Mouse (Mus musculus) embryo, embryonic 11.5 days (tissue): ENCODE results near the gene Dapp1.
"Not testable (repeated sequence)": the region's sequence is repeated elsewhere in the genome, so short reads cannot be mapped to it uniquely, and the experiment has no call there.

Source experiments
- DNase-seq: peaks from one replicate; pipeline ENCODE4 v3.0.0-alpha.2; 2012; ENCODE audit warnings: low read depth, low spot score

Gene Dapp1

DNA sequence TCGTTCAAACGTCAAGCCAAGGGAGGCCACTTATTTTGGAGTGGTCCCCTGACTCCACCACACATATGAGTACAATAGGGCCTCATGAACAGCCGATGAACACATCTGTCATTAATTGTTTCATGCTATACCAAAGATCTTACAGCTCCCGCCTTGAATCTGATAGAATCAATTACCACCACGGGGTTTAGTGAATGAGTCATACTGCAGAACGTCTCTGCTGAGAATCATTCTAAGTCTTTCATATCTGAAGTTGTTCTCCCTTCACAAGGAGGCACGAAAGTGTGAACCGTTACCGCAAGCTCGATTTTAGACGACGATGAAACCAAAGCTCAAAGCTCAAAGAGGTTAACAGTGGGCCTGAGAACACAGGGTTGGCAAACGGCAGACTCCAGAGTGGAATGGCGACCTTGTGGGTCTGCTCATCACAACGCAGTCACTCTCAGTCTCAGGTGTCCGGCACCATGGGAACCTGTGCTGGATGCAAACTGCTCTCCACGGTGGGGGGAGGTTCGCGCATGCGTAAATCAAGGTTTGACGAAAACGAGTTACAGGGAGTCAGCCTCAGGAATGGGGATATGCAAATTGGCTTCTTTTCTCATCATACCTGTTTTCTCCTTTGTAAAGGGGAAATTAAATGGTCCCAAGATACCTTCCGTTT lies 27.0 kb downstream of the Dapp1 start:
- DNase-seq: no peak

DNA sequence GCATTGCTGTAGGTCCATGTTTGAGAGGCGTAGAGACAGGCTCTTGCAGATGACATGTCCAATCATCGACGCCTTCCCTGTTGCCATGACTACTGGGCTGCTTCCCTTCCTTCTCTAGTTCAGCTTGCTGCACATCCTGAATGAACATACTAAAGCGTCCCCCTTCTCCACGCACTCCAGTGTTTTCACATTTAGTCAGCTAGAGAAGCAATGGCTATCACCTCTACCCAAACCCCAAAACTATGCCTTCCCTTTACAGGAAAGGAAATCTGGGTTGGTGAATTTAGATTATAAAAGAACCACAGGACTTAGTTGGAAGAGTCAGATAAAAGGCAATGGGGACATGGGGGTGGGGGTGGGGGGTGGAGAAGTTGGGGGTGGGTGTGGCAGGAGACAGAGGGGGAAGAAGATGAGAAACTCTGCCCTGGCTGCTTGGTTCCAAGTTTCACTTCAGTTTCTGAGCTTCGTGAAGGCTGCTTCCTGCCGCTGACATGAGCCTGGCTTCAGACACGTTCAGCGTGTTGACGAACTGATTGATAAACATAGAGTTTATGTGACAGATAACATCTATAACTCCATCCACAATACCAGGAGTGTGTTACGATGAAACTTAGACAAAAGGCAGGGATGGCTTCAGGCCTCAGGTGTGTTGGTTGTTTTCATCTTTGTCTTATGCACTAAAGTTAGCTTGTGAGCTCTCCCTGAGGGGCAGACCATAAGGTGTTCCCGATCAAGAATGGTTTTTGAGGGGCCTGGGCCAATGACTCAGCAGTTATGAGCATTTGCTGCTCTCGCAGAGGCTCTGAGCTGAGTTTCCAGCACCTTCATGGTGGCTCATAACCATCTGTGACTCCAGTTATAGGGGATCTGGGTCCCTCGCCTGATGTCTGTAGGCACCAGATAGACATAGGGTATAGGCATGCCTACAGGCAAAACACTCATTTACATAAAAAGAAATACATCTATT lies 28.1 kb downstream of the Dapp1 start:
- DNase-seq: peak; percentile 36

DNA sequence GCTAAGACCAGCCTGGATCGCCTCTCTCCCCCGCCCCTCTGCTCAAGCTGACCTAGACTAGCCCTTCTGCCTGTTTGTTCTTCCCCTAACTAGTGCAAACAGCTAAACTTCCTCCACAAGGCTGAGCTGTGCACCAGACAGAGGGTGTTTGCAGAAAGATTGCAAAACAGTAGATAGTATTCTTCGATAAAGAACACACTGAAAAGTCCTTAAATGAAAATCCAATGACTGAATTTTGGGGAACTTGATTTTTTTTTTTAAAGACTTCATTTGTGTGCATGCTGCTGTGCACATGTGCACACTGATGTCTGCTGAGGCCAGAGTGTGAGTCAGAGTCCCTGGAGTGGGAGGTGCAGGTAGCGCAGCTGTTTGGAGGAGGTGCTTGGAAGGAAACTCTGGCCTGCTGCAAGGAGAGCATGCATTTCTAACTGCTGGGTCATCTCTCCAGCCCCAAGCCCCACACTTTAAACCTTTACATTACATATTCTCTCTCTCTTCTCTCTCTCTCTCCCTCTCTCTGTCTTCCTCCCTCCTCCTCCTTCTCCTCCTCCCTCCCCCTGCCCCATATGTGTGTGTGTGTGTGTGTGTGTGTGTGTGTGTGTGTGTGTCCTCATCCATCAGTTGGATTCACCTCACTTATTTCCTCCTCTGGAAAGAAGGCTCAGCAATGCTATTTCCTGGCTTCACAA lies 29.0 kb downstream of the Dapp1 start:
- no peak for DNase-seq

DNA sequence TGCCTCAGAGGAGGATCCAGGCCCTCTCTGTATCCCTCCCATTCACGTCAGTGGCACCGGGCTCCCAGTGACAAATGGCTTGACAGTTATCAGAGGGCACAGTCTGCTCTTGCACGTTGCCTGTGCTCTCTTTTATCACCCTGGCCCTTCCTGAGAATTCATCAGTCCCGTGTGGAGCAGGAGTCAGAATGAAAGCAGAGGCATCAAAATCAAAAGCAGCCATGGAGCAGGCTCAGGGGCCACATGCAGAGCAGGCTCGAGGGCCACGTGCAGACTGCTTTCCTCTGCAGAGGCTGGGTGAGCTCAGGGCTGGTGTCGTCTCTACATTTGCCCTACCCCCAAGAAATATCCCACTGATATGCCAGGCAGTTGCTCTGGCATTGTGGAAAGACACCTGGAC lies 29.5 kb downstream of the Dapp1 start:
- no peak for DNase-seq

DNA sequence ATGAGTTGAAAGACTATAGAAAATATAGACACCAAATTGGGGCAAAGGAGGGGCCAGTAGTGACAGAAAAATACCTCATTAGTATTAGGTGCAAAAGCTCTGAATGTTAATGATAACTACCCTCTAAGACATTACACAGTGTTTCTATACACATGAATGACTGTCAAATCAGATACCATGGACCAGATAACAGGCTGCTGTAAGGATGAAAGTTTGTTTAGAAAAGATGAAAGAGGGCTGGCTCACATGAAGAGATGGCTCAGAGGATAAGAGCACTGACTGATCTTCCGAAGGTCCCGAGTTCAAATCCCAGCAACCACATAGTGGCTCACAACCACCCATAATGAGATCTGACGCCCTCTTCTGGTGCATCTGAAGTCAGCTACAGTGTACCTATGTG lies 30.0 kb downstream of the Dapp1 start:
- DNase-seq: not testable (repeated sequence)

DNA sequence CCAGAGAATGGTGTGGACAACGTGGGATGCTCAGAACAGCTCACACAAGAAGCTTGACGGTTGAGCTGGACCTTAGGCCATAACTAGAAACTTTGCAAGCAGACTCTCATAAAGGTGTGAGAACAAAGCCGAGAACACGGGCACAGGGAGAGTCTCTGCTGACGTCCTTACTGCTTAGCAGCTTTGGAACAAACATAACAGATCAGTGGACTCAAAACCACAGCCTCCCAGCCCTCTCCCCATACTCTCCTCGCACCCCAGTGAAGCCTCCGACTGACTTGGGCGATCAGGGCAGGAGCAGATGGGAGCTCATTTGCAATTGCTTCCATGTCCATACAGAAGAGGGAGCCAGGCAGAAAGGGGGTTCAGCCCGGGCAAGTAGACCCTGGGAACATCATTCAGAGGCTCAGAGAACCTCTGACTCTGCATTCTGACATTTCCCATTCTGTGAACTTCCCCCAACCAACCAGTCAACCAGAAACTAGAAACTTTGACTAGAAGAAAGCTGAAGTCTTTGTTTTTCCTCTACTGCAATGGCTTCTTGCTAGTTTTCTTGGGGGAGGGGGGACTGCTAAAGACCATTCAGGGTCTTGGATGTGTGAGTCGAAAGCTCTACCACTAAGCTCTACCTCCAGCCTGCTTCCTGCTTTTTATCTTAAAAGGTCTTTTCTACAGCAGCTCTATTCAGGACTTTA lies 31.0 kb downstream of the Dapp1 start:
- DNase-seq: no peak

DNA sequence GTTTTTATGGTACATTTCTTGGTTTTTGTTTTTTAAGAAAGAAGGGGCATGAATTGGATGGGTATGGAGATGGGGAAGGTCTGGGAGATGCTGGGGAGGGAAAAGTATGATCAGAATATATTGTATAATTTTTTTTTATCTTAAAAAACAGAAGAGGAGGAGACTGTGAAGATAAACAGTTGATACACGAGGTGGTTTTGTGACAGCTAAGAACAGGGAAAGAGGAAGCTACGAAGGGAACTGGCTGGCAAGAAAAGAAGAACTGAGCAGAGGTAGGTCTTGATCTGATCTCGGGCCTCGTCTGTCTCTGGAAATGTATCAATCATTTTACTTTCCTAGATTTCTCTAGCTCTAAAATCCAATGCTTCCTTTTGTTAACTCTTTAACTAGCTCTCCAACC lies 33.8 kb downstream of the Dapp1 start:
- DNase-seq: no peak

DNA sequence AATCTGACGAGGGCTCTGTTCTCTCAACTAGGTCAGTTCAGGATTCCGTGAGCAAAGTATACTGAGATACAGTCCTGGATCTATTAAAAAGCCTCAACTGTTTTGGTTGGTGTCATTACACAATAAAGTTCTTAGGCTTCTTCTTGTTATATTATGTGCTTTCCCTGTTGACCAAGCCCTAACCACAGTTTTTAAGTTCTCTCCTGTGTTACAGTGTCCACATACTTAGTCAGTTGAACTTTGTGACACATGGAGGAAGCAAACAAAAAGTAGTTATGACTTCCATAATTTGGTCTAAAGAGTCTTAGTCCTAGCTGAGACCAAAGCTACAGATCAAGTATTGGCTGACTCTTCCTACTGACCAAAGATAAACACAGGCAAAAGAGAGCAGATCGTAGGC lies 34.5 kb downstream of the Dapp1 start:
- no peak for DNase-seq

DNA sequence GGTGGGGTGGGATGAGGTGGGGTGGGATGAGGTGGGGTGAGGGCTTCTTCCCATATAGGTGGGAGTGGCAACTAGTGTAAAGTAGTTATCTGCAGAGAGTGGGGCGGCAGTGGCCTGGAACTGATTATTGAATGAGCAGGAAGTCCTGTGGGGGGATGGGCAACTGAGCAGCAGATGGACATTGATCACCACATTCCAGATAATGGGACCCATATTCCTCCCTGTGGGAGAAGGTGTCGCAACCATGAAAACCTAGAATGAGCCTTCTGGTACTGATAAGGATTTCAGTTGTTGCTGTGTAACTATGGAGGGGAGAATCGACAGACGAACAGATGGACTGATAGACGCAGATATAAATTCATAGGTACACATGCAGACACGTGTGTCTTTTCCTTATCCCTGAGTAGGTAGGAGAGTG lies 37.6 kb downstream of the Dapp1 start:
- DNase-seq: no peak

DNA sequence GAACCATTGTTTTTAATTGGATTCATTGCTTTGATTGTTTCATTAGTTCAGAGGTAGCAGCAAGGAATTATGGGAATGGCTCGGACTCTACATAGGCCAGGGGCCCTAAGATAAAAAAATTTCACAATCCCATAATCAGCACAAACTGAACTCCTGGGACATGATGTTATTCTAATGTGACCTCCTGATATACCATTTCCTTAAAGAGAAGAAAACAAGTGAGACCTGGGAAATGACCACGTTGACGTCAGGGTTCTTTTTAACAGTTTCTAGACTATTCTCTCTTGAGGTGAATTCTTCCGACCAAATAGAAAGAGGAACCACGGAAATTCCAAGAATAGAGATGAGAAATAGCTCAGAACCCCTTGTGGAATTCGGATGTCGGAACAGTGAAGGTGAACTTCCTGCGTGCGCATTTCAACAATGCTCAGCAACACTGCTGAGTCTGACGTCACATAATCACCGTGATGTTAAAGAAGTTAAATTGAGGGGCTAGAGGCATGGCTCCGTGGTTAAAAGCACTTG lies 39.2 kb downstream of the Dapp1 start:
- no peak for DNase-seq

DNA sequence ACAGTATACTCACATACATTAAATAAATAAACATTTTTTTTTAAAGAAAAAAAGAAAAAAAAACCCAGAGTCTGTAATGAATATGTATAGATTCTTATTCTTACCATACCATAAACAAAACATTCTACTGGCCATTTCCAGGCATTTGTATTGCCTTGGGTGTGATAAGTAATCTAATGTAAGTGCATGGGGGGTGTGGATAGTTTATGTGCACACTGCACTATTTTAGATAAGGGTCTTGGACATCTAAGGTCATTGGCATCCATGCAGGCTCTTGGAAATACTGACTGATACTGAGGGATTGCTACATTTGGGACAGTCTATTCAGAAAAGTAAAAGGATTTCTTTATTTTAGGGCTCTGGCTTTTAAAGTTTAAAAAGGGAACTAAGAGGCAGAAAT lies 39.8 kb downstream of the Dapp1 start:
- no peak for DNase-seq

DNA sequence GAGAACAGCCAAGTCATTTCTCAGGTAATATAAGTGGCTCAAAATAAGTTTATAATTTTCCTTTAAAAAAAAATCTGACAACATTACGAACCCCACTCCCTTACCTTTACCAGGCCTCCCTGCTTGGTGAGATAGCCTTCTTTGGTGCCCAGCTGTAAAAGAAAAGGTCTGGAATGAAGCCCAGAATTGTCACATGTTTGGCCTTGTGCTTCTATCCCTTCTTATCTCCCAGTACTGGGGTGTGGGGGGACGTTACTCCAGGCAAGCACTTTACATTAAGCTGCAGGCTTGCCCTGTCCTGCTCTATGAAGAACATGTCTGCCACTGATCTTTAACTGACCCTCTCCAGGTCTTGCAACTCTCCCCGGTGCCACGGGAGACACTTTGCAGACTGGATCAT lies 40.6 kb downstream of the Dapp1 start:
- no peak for DNase-seq

DNA sequence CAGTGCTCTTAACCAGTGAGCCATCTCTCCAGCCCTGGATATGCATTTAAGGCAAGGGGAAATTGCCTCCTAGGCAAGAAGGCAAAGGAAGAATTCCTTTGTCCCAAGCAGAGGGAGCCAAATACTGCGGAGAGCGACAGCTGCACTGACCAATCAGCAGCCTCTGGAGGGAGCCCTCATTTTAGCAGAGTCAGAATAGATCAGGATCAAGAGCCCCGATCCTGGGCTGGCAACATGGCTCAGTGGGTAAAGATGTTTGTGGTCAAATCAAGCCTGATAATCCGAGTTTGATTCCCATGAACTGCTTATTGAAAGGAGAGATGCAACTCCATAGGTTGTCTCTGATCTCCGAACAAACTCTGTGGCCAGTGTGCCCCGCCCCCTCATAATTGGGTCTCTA lies 42.7 kb downstream of the Dapp1 start:
- no peak for DNase-seq

DNA sequence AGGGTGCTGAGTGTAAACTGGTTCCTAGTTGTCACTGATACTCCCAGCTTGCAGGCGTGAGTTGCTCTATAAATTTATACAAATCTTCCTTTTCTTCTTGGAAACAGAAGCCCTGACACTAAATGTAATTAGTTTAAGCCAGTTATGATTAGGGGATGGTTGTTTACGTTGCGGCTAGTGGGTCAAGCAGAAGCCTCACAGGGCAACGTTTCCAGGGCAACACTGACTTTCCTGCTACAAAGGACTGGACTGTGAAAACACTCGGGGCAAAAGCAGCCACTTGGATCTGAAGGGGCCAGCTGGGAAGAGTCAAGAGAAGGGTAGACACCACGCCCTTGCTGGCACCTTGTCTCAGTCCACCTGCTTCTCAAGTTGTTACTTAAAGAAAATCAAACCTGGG lies 44.8 kb downstream of the Dapp1 start:
- no peak for DNase-seq

DNA sequence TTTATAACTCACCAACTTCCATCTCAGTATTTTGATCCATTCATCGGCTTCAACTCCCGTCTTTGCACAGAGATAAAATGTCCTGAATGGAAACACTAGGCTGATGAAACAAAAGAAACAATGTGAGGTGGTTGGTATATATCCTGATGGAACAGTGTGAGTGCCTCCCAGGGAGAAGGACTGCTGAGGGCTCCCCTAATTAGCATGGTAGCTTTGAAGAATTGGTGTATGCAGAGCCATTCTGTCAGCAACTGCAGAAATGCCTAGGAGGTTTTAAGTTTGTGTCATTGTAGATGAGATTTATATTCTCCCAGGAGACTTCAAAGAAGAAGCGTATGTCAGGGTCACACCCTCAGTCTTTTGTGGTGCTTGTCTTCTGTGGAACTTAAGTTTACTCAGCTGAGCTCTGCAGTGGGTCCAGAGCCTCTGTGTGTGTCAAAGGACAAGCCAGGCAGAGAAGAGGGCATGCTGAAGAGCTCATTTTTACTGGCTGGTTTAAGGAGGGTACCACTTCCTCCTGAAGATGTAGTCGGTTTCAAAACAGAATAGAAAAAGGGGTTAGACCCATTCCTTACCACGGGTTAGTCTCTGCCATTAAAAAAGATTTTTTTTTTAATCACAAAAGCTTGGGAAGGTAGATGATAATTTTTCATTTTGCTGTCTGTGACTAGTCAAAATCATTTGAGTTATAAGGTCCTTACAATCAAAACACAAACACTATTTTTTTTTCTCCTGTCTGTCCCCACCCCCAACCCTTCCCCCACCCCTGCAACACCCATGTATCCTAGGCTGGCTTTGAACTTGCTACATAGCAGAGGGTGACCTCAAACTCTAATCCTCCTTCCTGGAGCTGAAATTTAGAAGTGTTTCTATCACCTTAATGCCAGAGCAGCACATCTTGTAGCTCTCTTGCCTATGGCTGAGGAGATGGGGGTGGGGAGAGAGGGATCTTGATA lies 45.5 kb downstream of the Dapp1 start:
- no peak for DNase-seq

DNA sequence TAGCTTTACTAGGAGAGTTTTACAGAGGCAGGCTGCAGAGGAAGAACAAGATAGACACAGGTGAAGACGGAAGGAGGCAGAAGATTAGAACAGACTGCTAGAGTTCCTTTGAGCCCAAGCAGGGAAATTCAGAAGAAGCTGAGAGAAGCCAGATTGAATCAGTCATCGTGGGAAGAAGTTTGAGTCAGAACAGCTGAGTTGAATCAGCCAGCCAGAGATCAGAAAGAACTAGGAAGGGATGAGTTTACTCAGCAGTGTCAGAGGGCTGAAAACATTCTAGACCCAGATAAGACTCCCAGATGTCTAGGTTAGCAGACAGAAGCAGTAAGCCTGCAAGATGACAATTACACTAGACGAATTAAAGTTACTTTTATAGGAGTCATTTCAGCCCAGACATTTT lies 47.4 kb downstream of the Dapp1 start:
- no peak for DNase-seq

DNA sequence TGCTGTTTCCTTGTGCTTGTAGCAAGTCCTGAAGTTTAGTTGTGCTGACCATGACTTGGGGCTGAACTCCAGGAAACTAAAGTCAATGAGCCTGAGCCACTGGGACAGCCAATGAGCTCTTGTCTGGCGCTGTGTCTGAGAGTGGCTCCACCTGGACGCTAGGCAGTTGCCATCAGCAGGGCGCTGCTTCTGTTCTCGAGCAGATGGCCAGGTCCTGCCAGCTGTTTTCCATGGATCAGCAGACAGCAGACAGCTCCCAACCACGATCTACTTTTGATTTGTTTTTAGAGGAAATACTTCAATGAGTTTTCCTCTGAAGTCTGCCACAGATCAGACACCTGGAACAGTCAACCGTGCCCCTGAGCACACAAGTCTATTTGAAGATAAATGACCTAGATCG lies 48.6 kb downstream of the Dapp1 start:
- DNase-seq: no peak

DNA sequence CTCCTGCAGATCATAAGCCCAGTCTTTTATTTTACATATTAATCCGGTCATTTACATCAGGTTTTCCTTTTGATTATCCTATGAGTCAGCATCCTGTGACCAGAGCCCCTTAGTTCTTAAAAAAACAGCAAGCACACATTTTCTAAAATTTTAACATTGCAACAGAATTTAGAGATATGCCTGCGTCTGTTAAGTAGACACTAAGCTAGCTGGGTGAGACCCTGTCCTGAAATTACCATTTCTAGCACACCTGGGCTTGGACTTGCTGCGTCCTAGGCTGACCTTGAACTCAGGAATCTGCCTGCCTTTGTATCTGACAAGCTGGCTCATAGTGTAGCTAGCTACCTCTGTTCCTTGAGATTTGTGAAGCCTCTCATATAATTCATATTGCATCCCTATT lies 51.4 kb downstream of the Dapp1 start:
- no peak for DNase-seq

DNA sequence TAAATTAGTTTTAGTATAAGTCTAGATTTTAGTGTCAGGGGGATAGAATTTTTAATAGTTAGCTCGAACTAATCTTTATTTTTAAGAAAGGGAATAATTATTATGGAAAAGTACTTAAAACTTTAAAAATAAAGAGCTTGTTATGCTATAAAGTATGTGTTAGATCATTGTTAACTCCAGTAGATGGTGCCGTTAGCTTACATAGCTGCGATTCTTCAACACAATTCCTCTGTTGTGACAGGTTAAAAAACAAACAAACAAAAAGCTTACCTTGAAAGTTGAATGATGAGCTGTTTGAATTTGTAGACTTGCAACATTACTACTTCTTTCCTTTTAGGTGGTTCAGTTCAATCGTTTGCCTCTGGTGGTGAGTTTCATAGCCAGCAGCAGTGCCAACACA lies 54.3 kb downstream of the Dapp1 start:
- no peak for DNase-seq

DNA sequence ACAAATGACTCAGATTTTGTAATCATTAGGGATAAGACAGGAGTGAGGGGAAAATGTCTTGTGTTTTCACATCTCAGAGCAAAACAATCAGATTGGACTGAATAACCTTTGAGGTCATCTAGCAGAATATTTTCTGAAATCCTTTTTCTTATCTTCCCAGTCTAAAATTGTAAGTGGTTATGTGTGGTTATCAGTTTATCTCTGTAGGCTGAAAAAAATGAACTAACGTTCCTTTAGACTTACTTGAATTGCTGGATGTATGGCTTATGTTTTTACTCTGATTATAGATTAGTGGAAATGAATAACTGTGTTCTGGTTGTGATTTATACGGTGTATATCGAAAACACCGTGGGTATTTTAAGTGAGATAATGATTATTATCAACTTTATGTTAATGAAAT lies 60.8 kb downstream of the Dapp1 start:
- no peak for DNase-seq

DNA sequence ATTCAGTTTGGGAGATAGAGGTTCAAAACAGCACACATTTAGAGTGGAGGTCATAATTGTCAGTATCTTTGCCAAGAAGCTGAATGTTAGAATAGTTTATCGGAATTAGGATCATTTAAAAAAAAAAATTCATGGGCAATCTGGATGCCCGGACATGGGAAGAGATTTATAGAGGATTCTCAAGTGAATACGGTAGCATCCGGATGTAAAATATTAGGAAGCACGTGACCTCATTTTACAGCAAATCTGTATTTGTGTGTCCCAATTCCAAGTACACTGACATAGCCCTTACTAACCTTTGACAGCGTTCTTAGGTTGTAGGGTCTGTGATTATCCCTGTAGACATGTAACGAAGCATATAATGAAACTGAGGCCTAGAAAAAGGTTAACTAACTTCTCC lies 61.9 kb downstream of the Dapp1 start:
- no peak for DNase-seq
